28 mouse cellular contexts compared by ENCODE assay signal in genomic region chr12:108088253-108088652, GRCm38 (mm10).
A peak's percentile ranks its signal among the peaks of the same experiment; 100 is the strongest.
DNase-seq lines count a peak whose midpoint lies in the region; ATAC-seq and TF ChIP-seq lines count a peak whose summit lies in the region.
"Had no signal": no experiment of that assay in that cellular context is flagged by ENCODE, and none has a peak within 500 bp of the region (broad histone marks: within the 10 kb centered on the region; RNA-seq: fewer than 3 reads in every experiment).

No protein-coding gene starts in this region.

- DNase-seq in heart, embryonic 10.5 days (ENCODE audit: low spot score), result no peak
- no peak for DNase-seq in heart, postnatal 4 days
- peak; percentile 2 for DNase-seq in right cerebral cortex, postnatal 14 days
- no peak for DNase-seq in right cerebral cortex, postnatal 36 days (ENCODE audit: low spot score in 2 of 2)
- DNase-seq in limb, embryonic 10.5 days (ENCODE audit: low spot score), result no peak
- no peak for DNase-seq in stomach, postnatal 0 days (ENCODE audit: low spot score)
- no peak for DNase-seq in layer of hippocampus, adult 9-10 months (ENCODE audit: low spot score)
- DNase-seq in layer of hippocampus, adult 2 months (ENCODE audit: low spot score in 2 of 2), result no peak
- DNase-seq: cerebellum, adult 2 months; cerebellum, postnatal 14 days; forebrain, postnatal 0 days; gastrocnemius, postnatal 25 days; heart, adult 18-20 months; kidney, adult 18-20 months; kidney, postnatal 4 days; layer of hippocampus, adult 9-11 months; lung, adult 2 months; thymus, adult 18-20 months; thymus, postnatal 36 days had no signal

- no peaks in the 10 kb centered on the region for H3K27me3 ChIP-seq in heart, embryonic 10.5 days (ENCODE audit: insufficient read depth, poor library complexity, severe bottlenecking)
- no peaks in the 10 kb centered on the region for H3K27me3 ChIP-seq in limb, embryonic 10.5 days (ENCODE audit: low read depth, poor library complexity, severe bottlenecking)
- H3K27me3 ChIP-seq in stomach, postnatal 0 days (ENCODE audit: control insufficient read depth, insufficient read depth, low read length), result no peaks in the 10 kb centered on the region
- H3K27me3 ChIP-seq: embryonic facial prominence, embryonic 15.5 days; forebrain, embryonic 12.5 days; hindbrain, embryonic 12.5 days; limb, embryonic 13.5 days; neural tube, embryonic 13.5 days had no signal

- no peaks in the 10 kb centered on the region for H3K36me3 ChIP-seq in heart, embryonic 10.5 days
- H3K36me3 ChIP-seq in limb, embryonic 10.5 days, result no peaks in the 10 kb centered on the region
- no peaks in the 10 kb centered on the region for H3K36me3 ChIP-seq in stomach, postnatal 0 days (ENCODE audit: control insufficient read depth, insufficient read depth, low read length)
- H3K36me3 ChIP-seq: embryonic facial prominence, embryonic 10.5 days; embryonic facial prominence, embryonic 15.5 days; forebrain, embryonic 12.5 days; hindbrain, embryonic 12.5 days; limb, embryonic 13.5 days; neural tube, embryonic 13.5 days had no signal

- no peak for TF ChIP-seq CTCF in stomach, postnatal 0 days (IDR thresholded peaks at IDR 0.05; ENCODE audit: low read depth)
- TF ChIP-seq CTCF in layer of hippocampus, adult 2 months (conservative IDR thresholded peaks at IDR 0.05), result no peak

- no peak overlapping the region for H3K9ac ChIP-seq in stomach, postnatal 0 days (ENCODE audit: low read length)
- H3K9ac ChIP-seq: embryonic facial prominence, embryonic 15.5 days; forebrain, embryonic 12.5 days; forebrain, postnatal 0 days; hindbrain, embryonic 12.5 days; limb, embryonic 13.5 days; liver, embryonic 14.5 days; neural tube, embryonic 13.5 days had no signal

- ATAC-seq in stomach, postnatal 0 days (ENCODE audit: low FRiP score, low TSS enrichment), result peak; percentile 67

- H3K4me2 ChIP-seq in stomach, postnatal 0 days (replicated peaks; ENCODE audit: low read depth), result no peak overlapping the region
- H3K4me2 ChIP-seq: embryonic facial prominence, embryonic 15.5 days; forebrain, embryonic 12.5 days; hindbrain, embryonic 12.5 days; limb, embryonic 13.5 days; midbrain, embryonic 11.5 days; neural tube, embryonic 13.5 days had no signal

- TF ChIP-seq EP300 in stomach, postnatal 0 days (optimal IDR thresholded peaks at IDR 0.05), result no peak

- peaks cover 21% of the 10 kb centered on the region for H3K4me1 ChIP-seq in heart, embryonic 10.5 days
- peaks cover 8% of the 10 kb centered on the region; the same call in 1 of the 2 replicates for H3K4me1 ChIP-seq in limb, embryonic 10.5 days
- no peaks in the 10 kb centered on the region for H3K4me1 ChIP-seq in stomach, postnatal 0 days (replicated peaks; ENCODE audit: control insufficient read depth, insufficient read depth)
- H3K4me1 ChIP-seq: embryonic facial prominence, embryonic 15.5 days; forebrain, embryonic 12.5 days; limb, embryonic 13.5 days; neural tube, embryonic 13.5 days had no signal

- H3K4me3 ChIP-seq in heart, embryonic 10.5 days, result no peak overlapping the region
- H3K4me3 ChIP-seq in limb, embryonic 10.5 days, result no peak overlapping the region
- no peak overlapping the region for H3K4me3 ChIP-seq in stomach, postnatal 0 days (ENCODE audit: low read depth, low read length)
- H3K4me3 ChIP-seq in layer of hippocampus, adult 2 months, result no peak overlapping the region
- H3K4me3 ChIP-seq: embryonic facial prominence, embryonic 10.5 days; embryonic facial prominence, embryonic 15.5 days; forebrain, embryonic 12.5 days; hindbrain, embryonic 12.5 days; limb, embryonic 13.5 days; neural tube, embryonic 13.5 days had no signal

- WGBS in heart, embryonic 10.5 days, result 75% methylated on average over 9 of the region's 9 CpGs
- WGBS in limb, embryonic 10.5 days, result 83% methylated on average over 9 of the region's 9 CpGs
- WGBS in stomach, postnatal 0 days, result 67% methylated on average over 8 of the region's 9 CpGs

- H3K9me3 ChIP-seq in heart, embryonic 10.5 days, result no peaks in the 10 kb centered on the region
- H3K9me3 ChIP-seq in limb, embryonic 10.5 days (replicated peaks), result no peaks in the 10 kb centered on the region
- no peaks in the 10 kb centered on the region for H3K9me3 ChIP-seq in stomach, postnatal 0 days (ENCODE audit: control insufficient read depth, low read length)
- H3K9me3 ChIP-seq: embryonic facial prominence, embryonic 10.5 days; embryonic facial prominence, embryonic 15.5 days; forebrain, embryonic 12.5 days; hindbrain, embryonic 12.5 days; limb, embryonic 13.5 days; neural tube, embryonic 13.5 days had no signal

- 0 out of 2 replicates have a peak overlapping the region, but pooled peaks have one; percentile 22 for H3K27ac ChIP-seq in heart, embryonic 10.5 days
- H3K27ac ChIP-seq in limb, embryonic 10.5 days, result 0 out of 2 replicates have a peak overlapping the region, but pooled peaks have one; percentile 19
- no peak overlapping the region for H3K27ac ChIP-seq in stomach, postnatal 0 days (replicated peaks)
- H3K27ac ChIP-seq in layer of hippocampus, adult 2 months, result no peak overlapping the region
- H3K27ac ChIP-seq: embryonic facial prominence, embryonic 10.5 days; embryonic facial prominence, embryonic 15.5 days; forebrain, embryonic 12.5 days; hindbrain, embryonic 12.5 days; limb, embryonic 13.5 days; liver, embryonic 14.5 days; macrophage; neural tube, embryonic 13.5 days had no signal

Comparison
In these comparisons a context has a peak if more than half of its experiments do, and no peak if none do; other contexts are left out.
1. H3K27ac ChIP-seq: peak in heart, embryonic 10.5 days (single experiment) and limb, embryonic 10.5 days (single experiment); none in stomach, postnatal 0 days (single experiment) and layer of hippocampus, adult 2 months (single experiment).